Mouse (Mus musculus) urinary bladder, postnatal 25 days (tissue): Measurements from ENCODE around the gene Hdhd5.

Experiments used
- DNase-seq: peaks from one replicate; pipeline ENCODE4 v3.0.0; 2022; ENCODE audit warnings: low spot score

Hdhd5 gene

DNA sequence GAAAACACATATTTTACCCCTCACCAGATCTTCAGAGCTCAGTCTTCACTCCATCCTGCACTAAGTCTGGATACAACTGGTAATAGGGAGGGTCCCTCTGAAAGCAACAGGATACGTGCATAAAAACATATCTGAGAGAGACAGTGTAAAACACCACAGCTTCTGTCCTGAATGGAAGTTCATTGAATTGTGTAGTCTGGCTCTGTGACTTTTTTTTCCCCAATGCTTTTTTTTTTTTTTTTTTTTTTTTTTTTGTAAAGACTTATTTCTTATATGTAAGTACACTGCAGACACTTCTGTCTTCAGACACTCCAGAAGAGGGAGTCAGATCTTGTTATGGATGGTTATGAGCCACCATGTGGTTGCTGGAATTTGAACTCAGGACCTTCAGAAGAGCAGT lies 1.5 kb upstream of the Hdhd5 start:
- no peak for DNase-seq

DNA sequence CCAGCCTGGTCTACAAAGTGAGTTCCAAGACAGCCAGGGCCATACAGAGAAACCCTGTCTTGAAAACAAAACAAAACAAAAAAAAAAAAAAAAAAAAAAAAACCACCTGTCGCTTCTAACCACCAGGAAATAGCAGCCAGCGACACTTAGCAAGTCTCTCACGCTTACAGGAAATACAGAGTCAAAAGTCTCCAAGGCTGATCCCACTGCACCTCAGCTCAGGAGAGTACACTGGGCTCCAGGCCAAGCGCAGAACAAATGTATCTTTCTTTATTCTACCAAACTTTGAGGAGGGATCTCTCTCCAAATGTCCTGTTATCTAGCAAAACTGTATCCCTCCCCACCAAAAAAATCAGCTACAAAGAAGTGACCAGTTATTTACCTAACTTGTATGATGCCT lies 2.0 kb downstream of the Hdhd5 start:
- DNase-seq, result no peak

DNA sequence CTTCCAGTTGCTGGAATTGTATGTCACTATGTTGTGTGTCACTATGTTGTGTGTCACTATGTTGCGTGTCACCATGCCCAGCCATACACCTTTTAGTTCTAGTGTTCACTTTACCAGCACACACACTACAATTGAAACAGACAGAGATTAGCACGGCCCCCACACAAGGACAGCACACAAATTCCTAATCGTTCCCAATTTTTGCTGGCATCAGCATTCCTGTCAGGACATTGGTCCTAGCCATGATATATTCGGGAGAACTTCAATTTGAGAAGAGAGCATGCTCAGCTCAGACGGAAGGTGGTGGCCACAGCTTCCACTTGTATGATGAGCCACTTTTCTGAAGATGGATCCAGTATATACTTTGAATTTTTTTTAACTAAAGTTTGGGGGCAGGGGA lies 6.3 kb downstream of the Hdhd5 start:
- DNase-seq, result no peak

DNA sequence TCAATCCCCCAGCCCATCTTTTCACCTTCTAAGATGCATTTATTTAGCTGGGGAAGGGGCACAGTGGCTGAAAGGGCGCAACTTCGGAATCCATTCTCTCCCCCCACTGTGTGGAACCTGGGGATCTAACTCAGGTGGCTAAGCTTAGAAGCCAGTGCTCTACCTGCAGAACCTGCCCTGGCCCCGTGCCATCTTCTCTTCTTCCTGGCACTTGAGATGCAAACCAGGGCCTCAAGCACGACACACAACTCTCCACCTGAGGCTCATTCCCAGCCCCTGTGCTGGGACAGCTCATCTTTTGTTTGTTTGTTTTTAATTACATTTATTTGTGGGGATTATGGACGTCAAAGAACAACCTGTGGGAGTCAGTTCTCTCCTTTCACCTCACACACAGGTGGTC lies 11.5 kb downstream of the Hdhd5 start:
- no peak for DNase-seq

DNA sequence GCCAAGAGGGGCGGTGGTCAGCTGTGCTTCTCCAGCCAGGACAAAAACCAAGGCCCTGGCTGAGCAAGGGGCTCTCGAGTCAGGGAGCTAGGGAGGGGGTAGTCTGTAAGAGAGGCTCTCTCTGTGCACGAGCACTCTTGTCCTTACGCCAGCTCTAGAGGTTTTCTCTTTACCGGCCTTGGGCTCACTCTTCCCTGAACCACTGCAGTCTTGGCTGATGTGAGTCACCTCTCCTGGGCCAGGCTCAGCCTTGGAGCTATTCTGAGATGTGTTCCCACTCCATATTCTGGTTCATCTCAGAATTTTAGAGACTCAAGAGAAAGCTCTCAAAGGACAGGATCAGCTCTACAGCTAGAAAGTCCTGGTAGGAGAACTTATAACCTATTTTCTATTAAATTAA lies 13.8 kb downstream of the Hdhd5 start:
- DNase-seq, result no peak

DNA sequence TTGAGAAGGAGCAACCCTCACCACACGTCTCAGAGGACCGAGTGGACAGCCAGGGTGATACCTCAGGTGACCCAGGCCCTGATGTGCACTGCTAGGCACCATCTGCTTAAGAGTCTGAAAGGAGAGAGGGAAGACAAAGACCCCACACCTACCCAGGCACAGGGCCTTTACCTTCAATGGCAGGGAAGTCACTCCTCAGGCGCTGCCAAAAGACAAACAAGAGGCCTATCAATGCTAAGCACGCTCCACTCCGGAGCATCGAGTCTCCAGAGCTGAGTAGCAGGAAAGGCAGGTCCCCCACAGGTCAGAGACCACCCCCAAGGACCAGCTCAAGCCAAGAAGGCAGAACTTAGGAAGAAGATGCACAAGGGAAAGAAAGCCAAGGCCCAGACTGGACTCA lies 14.2 kb downstream of the Hdhd5 start:
- DNase-seq, result no peak

DNA sequence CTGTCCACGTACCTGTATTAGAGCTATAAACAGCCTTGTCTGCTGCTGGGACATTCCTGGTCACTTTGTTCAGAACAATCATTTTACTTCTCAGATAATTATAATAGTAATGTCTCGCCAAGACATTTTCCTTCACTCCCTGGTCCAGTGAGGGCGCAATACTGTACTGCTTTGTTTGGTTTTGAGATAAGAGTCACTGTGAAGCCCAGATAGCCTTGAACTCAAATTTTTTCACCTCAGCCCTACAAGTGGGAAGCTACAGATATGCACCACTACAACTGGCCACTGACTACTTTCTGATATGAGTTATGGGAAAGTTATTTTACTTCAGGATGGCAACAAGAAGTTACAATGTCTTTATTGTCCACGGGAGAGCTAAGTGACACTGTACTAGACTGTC lies 14.7 kb downstream of the Hdhd5 start:
- no peak for DNase-seq

DNA sequence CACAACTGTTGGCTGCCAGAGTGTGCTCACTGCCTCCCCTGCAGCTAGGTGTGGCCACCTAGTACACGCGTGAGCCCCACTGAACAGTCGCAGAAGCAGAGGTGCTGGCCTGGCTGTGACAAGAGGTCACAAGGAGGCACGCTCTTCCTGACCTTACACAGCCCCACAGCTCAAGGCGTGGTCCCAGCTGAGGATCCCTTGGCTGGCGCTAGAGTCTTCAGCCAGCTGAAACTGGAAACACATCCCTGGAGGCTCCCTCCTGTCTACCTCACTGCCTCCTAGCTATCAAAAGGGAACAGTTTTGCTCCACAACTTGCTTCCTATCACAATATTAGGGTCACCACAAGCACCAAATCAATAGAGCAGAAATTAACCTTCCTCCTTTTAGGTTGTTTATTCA lies 19.9 kb downstream of the Hdhd5 start:
- no peak for DNase-seq

DNA sequence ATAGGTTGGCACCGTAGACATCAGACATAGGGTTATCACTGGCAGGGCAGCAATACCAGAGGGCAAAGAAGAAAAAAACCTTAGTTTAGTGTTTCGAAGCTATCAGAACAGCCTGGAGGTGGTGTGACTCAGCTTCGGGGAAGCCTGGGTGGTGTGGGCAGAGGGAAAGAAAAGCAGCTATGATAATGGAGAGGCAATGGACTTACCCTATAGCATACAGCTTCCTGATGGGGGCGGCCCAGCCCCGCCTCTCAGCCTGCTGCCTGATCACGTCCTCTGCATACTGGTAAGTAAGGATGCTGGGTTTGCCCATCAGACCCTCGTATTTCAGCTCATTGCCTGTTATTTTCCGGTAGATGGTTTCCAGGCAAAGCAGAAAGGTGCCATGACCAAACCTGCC lies 20.7 kb downstream of the Hdhd5 start:
- no peak for DNase-seq

DNA sequence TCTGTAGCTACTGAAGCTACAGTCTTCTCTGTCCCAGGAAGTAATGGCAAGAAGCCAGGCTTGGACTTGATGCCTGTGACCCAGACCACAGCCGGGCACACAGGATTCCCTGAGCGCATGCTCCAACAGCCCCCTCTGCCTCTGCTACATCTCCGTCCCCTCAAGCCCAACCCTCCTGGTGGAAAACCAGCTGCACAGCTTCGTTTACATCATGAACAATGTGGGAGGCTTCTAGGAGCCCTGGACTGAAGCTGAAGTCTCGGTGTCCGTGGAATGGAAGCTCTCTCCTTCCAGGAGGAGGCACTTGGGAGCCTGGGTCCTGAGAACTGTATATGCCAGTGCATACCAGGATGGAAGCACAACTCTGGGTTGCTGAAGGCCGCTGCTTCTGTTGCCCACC lies 21.1 kb downstream of the Hdhd5 start:
- no peak for DNase-seq

DNA sequence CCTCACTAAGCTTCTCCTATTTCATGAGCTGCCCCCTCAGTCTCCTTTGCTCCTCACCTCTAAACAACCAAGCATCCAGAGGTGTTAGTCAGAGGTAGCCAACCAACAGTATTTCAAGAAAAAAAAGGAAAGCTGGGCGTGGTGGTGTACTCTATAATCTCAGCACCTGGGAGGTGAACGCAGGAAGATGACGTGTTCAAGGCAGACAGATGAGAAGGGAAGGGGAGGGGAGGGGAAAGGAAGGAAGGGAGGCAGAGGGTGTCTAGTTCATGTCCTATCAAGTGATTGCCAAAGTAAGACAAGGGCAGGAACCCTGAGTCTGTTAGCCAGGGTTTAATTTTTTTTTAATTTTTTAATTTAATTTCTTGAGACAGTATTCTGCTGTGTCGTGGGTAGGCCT lies 22.5 kb downstream of the Hdhd5 start:
- no peak for DNase-seq

DNA sequence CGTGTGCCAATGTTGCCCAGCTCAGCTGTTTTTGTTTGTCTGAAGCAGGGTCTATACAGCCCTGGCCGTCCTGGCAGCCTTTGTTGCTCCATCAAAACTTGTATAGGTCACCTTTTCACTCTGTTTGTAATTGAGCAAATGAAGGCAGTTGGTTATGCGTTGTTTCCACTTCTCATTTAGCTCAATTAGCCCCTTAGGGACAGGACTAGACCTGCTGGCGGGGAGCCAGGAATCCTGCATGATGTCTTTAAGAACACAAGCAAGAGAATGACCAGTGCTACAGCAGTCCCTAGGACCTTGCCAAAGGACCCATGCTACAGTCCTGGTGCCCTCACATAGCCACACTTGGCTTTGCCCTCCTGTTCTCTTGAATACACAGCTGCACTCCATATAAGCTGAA lies 25.6 kb downstream of the Hdhd5 start:
- no peak for DNase-seq

DNA sequence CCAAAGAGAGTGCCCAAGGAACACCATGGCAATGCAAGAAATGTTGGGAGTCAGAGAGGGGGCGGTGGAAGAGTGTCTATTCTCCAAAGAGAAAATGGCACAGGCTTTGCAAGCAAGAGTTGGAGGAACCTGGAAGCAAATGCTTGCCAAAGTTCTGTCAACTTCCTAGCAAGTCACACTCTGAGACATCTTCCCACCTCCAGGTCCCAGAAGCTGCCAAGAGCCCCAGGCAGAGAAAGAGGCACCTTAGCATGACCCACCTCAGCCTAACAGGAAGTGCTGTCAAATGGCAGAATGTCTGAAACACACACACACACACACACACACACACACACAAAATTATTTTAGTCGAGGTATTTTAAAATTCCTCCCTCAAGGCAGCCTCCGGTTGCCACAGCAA lies 27.1 kb downstream of the Hdhd5 start:
- DNase-seq, result no peak

DNA sequence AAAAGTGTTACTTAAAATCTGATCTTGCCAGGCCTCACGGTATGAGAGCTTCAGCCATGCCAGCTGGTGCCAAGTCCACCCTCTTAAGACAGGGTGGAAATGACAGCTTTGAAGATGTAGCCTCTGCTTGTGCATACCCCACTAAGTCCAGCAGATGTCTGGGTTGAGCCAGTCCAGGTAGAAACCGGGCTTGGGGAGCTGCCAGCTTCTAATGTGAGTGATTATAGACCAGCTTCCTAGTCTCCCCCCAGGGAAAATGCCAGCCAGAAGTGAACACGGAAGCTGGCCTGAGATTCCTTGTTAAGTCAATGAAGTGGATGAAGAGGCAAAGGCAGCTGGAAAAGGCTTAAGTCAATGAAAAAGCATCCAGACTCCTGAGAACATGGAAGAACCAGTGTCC lies 34.6 kb downstream of the Hdhd5 start:
- no peak for DNase-seq

DNA sequence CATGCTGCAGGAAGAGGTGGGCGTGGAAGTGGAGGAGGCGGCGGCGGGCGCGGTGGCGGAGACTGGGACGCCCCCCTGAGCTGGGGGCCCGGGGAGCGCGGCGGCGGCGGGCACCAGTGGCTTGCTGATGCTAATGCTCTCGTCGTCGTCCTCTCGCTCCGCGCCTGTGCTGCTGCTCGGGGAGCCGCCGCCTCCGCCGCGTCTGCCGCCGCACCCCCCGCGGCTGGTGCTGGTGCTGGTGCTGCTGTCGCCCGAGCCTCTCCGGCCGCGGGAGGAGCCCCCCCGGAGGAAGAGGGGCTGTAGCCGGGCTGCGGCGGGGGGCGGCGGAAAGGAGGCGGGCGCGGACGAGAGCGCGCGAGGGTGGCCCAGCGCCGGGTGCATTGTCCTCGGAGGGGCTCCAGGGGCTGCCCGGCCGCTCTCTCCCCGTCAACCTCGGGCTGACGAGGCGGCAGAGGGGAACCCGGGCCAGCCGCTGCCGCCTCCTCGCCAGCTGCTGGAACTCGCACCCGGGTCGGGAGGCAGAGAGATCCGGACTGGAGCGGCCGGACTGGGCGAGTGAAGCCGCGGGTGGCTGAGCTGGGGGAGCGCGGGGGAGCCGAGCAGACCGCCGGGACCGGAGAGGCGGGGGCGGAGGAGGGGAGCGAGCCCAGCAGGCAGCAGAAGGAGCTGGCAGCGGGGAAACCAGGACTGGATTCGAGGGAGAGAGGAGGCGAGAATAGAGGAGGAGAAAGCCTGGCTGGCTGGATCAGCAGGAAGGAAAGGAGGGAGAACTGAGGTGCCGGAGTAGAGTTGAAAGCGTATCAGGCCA lies 37.5 kb downstream of the Hdhd5 start, which contains the start of gene Tmem121b:
TSS of gene Tmem121b (minus strand) at position 434 of the 808 bp plus-strand sequence.
- DNase-seq, result no peak

DNA sequence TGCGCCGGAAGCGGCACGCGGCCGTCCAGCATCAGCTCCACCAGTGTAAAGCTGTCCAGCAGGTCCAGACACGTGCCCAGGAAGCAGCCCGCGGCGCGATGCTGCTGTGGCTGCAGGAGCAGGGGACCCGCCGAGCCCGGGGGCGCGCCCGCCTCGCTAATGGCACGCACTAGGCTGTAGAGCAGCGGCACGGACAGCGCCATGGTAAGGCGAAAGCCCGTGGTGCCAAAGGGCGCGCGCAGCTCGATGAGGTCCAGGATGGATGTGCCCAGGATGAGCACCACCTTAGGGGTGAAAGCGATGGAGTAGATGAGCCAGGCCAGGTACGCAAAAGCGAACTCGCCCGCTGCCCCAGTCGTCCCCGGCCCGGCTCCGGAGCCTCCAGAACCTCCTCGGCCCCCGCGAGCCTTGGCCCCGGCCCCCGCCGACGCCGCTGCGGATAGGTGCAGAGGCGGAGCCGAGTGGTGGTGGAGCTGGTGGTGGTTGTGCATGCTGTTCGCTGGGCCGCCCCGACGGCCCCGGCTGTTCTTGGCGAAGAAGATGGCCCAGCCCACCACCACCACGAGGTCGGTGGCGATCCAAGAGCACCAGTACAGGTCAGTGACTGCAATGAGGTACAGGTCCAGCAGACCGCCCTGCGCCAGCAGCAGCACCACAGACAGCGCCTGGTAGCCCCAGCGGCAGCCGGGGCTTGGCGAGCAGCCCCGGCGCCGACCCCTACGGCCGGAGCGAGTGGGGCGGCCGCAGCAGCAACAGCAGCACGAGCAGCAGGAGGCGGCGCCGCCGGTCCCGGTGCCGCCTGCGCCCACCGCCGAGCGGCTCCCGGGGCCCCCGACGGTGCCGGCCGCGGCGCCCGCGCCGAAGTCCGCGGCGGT lies 38.4 kb downstream of the Hdhd5 start:
- no peak for DNase-seq

DNA sequence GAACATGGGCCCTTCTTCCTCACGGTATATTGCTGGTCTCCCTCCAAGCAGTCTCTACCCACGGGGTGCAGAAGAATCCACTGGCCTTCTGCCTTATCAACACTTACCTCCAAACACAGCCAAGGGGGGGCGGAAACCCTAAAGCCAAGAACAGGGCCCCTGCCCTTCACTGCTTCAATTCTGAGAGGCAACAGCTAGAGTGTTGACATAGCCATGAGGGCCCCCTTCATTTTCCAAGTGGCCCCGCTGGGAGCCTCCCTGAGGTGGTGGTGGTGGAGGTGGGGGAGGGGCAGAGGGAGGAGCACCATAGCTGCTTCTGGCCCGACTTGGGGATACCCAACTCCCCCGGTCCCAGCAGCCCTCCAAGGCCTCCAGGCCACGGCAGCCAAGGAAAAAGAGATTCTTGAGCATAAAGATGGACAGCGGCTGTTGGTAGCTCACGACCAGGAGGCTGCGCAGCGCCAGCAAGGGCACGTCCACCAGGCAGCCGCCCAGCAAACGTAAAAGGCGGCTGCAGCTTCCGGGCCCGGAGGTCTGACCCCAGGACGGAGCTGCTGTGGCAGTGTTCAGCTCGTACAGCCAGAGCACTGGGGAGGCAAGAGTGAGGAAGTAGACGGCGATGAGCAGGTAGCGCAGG lies 39.1 kb downstream of the Hdhd5 start:
- DNase-seq, result no peak

DNA sequence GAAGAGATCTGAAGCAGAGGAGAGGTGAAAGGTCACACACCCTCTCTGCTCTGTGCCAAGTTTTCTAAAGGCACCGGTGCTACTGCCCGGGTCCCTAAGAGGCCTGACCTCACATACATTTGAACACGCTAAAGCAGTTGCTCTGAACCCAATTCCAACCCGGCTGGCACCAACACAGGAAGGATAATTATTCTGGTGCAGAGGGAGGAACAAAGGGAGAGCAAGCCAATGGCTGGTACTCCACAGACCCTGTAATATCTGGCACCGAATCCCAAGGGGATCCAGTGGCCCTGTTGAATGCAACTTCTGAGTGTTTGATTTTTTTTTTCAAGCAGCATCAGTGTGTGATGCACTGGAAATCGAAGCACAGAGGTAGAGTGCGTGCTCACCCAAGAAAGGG lies 40.1 kb downstream of the Hdhd5 start:
- no peak for DNase-seq

DNA sequence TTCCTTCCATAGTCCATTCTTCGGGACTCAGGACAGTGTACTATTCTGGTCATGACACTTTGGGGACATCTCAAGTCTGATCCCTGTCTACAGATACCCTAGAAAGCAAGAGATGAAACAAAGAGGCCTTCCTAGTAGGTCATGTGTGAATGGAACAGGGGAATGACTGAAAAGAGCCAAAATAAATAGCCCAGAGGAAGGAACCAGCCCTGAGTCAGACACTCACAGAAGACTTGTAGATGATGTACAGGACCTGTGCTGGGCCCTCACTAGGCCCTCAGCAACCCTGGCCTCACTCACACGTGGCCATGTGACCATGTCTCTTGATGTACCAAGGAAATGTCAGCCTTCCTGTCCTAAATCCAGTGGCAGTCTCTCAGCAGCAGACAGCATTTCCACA lies 41.7 kb downstream of the Hdhd5 start:
- DNase-seq, result no peak

DNA sequence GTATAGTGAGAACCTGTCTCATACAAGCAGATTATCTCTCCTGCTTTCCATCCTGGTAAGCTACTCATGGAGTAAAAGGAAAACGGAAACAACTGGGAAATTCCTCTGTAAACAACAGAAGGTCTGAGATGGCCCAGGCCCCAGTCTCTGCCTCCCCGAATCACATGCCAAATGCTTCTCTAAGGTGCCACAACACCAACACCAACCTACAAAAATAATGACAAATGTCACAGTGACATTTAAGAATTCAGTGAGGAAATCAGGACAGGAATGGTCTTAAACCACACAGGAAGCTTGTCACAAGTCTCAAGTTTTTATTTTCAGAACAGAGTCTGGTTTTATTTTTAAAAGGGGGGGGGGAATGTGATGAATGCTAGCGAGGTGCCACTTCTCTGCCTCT lies 42.5 kb downstream of the Hdhd5 start:
- no peak for DNase-seq

DNA sequence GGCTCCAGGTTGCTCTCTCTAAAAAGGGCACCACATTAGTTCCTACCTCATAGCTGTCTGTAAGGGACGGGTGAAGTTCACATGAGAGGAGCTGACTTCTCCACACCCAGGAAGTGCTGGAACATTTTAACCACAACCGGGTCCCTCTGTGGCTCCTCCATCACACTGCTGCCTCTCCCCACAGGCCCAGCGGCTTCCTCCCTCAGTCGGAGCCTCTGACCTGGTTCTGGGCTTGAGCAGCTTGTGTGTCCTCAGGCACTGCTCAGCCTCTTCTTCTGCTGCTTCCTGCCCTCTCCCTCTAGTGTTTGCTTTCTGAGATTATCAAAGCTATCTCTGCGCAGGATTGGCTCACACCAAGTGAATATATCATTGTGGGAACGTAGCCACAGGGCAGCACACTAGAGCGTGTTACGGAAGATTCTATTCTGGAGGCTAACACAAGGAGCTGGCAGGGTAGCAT lies 45.0 kb downstream of the Hdhd5 start:
- no peak for DNase-seq

DNA sequence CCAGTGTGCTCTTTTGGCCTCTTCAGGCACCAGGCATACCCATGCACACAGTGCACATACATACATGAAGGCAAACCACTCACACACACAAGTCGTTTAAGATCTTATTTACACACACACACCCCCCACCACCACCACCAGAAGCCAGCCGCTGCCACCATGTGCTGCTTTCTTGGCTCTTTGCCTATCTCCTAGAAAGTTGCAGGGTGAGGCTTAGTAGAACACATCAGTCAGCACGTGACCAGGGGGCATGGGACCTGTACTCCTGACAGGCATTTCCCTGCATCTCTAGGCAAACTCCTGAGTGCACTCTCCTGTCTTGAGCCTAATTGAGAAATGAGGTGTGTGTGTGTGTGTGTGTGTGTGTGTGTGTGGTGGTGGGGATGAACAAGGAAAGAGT lies 46.1 kb downstream of the Hdhd5 start:
- no peak for DNase-seq

DNA sequence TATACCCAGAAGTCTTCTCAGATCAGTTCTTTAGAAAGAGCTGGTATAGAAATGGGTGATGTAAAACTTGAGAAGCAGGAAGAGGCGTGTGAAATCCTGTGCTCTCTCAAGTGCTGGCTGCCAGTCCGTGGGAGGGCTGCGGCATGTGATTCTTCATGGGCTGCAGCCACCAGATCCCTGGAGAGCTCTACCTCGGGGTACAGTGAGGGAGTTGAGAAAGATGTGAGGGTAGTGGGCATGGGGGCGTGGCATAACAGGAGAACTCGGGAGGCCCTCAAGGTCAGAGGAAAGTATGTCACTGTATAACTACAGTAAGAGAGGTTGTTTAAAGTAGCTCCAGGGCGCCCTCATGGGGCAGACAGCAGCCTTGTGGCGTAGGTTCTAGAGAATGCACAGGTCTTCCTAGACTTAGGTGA lies 47.9 kb downstream of the Hdhd5 start:
- no peak for DNase-seq
